Mouse (Mus musculus): Measurements from ENCODE around the gene Cenpo.

DNA sequence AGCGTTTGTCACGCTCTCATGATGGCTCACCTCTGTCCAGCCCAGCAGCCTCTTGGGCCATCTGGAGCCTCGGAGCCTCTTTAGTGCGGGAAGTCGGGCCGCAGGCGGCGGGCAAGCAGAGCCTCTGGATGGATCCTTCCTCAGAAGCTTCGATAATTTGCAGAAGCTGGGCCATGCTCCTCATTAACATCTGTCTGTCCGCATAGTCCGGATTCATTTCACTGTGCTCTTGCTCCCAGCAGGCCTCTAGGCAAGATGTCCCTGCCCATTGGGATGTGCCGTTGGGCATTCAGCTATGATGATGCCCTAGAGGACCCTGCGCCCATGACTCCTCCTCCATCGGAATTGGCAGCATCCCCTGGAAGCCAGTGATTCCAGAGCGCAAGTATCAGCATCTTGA lies 3.4 kb upstream of the Cenpo start:
- TF ChIP-seq RAD21 (IDR thresholded peaks at IDR 0.05; ENCODE audit: low read depth, low read length): no peak
- no peak for TF ChIP-seq BHLHE40 (IDR thresholded peaks at IDR 0.05; ENCODE audit: borderline replicate concordance, low read depth, low read length)
- no peak for TF ChIP-seq USF1 (IDR thresholded peaks at IDR 0.05; ENCODE audit: low read depth, low read length)
- TF ChIP-seq CTCF (IDR thresholded peaks at IDR 0.05 in 2 of 3, conservative IDR thresholded peaks at IDR 0.05 in 1 of 3; ENCODE audit: control insufficient read depth in 1 of 3, insufficient read depth in 1 of 3, low read depth in 2 of 3, low read length in 3 of 3, poor library complexity in 1 of 3, severe bottlenecking in 1 of 3): no peak
- TF ChIP-seq POLR2A (IDR thresholded peaks at IDR 0.05; ENCODE audit: control insufficient read depth in 1 of 2, insufficient read depth in 1 of 2, low read depth in 1 of 2, low read length in 2 of 2, poor library complexity in 1 of 2): no peak

Measured in MEL (cell line).